Mouse (Mus musculus): Measurements from ENCODE around the gene Bcat2. TPM values are rescaled to one million over a fixed set of nuclear protein-coding genes. Genes with fewer than 3 reads are reported as not detected.
A peak's percentile ranks its signal among the peaks of the same experiment; 100 is the strongest.

Gene Bcat2
- polyA plus RNA-seq, 1 experiment, result 54.1 TPM

- Histone ChIP-seq H3K36me3 (ENCODE audit: control insufficient read depth, insufficient read depth) (no peaks in the 10 kb centered on the region), H3K79me2 (ENCODE audit: control insufficient read depth, insufficient read depth) (no peaks in the 10 kb centered on the region), H3K27me3 (ENCODE audit: control insufficient read depth, insufficient read depth, insufficient read length) (no peaks in the 10 kb centered on the region), H3K4me3 (no peak overlapping the region), H3K4me2 (ENCODE audit: low read depth) (no peak overlapping the region), H3ac (ENCODE audit: control insufficient read depth, insufficient read length) (no peak overlapping the region)
- TF ChIP-seq SRF (IDR thresholded peaks at IDR 0.05; ENCODE audit: control insufficient read depth, insufficient read length, low read depth) (no peak), TCF12 (IDR thresholded peaks at IDR 0.05; ENCODE audit: insufficient read depth, poor library complexity, severe bottlenecking) (no peak), CEBPB (IDR thresholded peaks at IDR 0.05; ENCODE audit: insufficient read depth, poor library complexity, severe bottlenecking) (no peak), MYOD1 (IDR thresholded peaks at IDR 0.05; ENCODE audit: control insufficient read depth in 1 of 3, insufficient read length in 2 of 3, low read depth in 2 of 3) (no peak), TCF3 (IDR thresholded peaks at IDR 0.05; ENCODE audit: insufficient read length, low read depth) (no peak), E2F4 (IDR thresholded peaks at IDR 0.05; ENCODE audit: insufficient read depth) (no peak), POLR2A (IDR thresholded peaks at IDR 0.05; ENCODE audit: insufficient read length, low read depth) (no peak), REST (IDR thresholded peaks at IDR 0.05; ENCODE audit: insufficient read depth, insufficient read length) (no peak), MAX (IDR thresholded peaks at IDR 0.05; ENCODE audit: low read depth) (no peak), USF1 (IDR thresholded peaks at IDR 0.05; ENCODE audit: low read depth) (no peak), POLR2AphosphoS2 (IDR thresholded peaks at IDR 0.05; ENCODE audit: insufficient read length, low read depth) (no peak), MYOG (IDR thresholded peaks at IDR 0.05; ENCODE audit: control insufficient read depth in 1 of 3, insufficient read depth in 1 of 3, insufficient read length in 2 of 3, low read depth in 2 of 3) (no peak)
These were observed 16.0 kb upstream of the Bcat2 start for GRCm38 (mm10) chr7:45553990-45554389.

GRCm38 (mm10) chr7:45554744-45555143, 15.2 kb upstream of the Bcat2 start, which contains the start of gene Hsd17b14:
Gene Hsd17b14 (plus strand): TSS chr7:45554893.
- no peaks in the 10 kb centered on the region for H3K36me3 ChIP-seq (ENCODE audit: control insufficient read depth, insufficient read depth)
- no peak within 1 kb of the TSS for H3K4me2 ChIP-seq (ENCODE audit: low read depth)
- no peak within 1 kb of the TSS for H3ac ChIP-seq (ENCODE audit: control insufficient read depth, insufficient read length)
- no peak within 1 kb of the TSS for H3K4me3 ChIP-seq
- no peaks in the 10 kb centered on the region for H3K79me2 ChIP-seq (ENCODE audit: control insufficient read depth, insufficient read depth)
- no peaks in the 10 kb centered on the region for H3K27me3 ChIP-seq (ENCODE audit: control insufficient read depth, insufficient read depth, insufficient read length)
- TF ChIP-seq TCF3 (IDR thresholded peaks at IDR 0.05; ENCODE audit: insufficient read length, low read depth) (no peak), MAX (IDR thresholded peaks at IDR 0.05; ENCODE audit: low read depth) (no peak), MYOG (IDR thresholded peaks at IDR 0.05; ENCODE audit: control insufficient read depth in 1 of 3, insufficient read depth in 1 of 3, insufficient read length in 2 of 3, low read depth in 2 of 3) (no peak), TCF12 (IDR thresholded peaks at IDR 0.05; ENCODE audit: insufficient read depth, poor library complexity, severe bottlenecking) (no peak), CEBPB (IDR thresholded peaks at IDR 0.05; ENCODE audit: insufficient read depth, poor library complexity, severe bottlenecking) (no peak), REST (IDR thresholded peaks at IDR 0.05; ENCODE audit: insufficient read depth, insufficient read length) (no peak), SRF (IDR thresholded peaks at IDR 0.05; ENCODE audit: control insufficient read depth, insufficient read length, low read depth) (no peak), USF1 (IDR thresholded peaks at IDR 0.05; ENCODE audit: low read depth) (no peak), E2F4 (IDR thresholded peaks at IDR 0.05; ENCODE audit: insufficient read depth) (no peak), MYOD1 (IDR thresholded peaks at IDR 0.05; ENCODE audit: control insufficient read depth in 1 of 3, insufficient read length in 2 of 3, low read depth in 2 of 3) (no peak), POLR2A (IDR thresholded peaks at IDR 0.05; ENCODE audit: insufficient read length, low read depth) (no peak)

- Histone ChIP-seq H3ac (ENCODE audit: control insufficient read depth, insufficient read length) (no peak overlapping the region), H3K79me2 (ENCODE audit: control insufficient read depth, insufficient read depth) (no peaks in the 10 kb centered on the region), H3K4me3 (no peak overlapping the region), H3K4me2 (ENCODE audit: low read depth) (no peak overlapping the region), H3K36me3 (ENCODE audit: control insufficient read depth, insufficient read depth) (no peaks in the 10 kb centered on the region), H3K27me3 (ENCODE audit: control insufficient read depth, insufficient read depth, insufficient read length) (no peaks in the 10 kb centered on the region)
- TF ChIP-seq CEBPB (IDR thresholded peaks at IDR 0.05; ENCODE audit: insufficient read depth, poor library complexity, severe bottlenecking), result no peak
- TF ChIP-seq E2F4 (IDR thresholded peaks at IDR 0.05; ENCODE audit: insufficient read depth), result no peak
- no peak for TF ChIP-seq POLR2AphosphoS2 (IDR thresholded peaks at IDR 0.05; ENCODE audit: insufficient read length, low read depth)
- TF ChIP-seq POLR2A (IDR thresholded peaks at IDR 0.05; ENCODE audit: insufficient read length, low read depth), result no peak
- TF ChIP-seq USF1 (IDR thresholded peaks at IDR 0.05; ENCODE audit: low read depth), result no peak
- TF ChIP-seq MYOD1 (IDR thresholded peaks at IDR 0.05; ENCODE audit: control insufficient read depth in 1 of 3, insufficient read length in 2 of 3, low read depth in 2 of 3), result peak in 2 of 3 experiments; percentile 33 to 49
- no peak for TF ChIP-seq TCF3 (IDR thresholded peaks at IDR 0.05; ENCODE audit: insufficient read length, low read depth)
- no peak for TF ChIP-seq REST (IDR thresholded peaks at IDR 0.05; ENCODE audit: insufficient read depth, insufficient read length)
- peak in 1 of 3 experiments; percentile 49 for TF ChIP-seq MYOG (IDR thresholded peaks at IDR 0.05; ENCODE audit: control insufficient read depth in 1 of 3, insufficient read depth in 1 of 3, insufficient read length in 2 of 3, low read depth in 2 of 3)
- TF ChIP-seq SRF (IDR thresholded peaks at IDR 0.05; ENCODE audit: control insufficient read depth, insufficient read length, low read depth), result no peak
- TF ChIP-seq TCF12 (IDR thresholded peaks at IDR 0.05; ENCODE audit: insufficient read depth, poor library complexity, severe bottlenecking), result no peak
- TF ChIP-seq MAX (IDR thresholded peaks at IDR 0.05; ENCODE audit: low read depth), result no peak
These were observed 14.2 kb upstream of the Bcat2 start for GRCm38 (mm10) chr7:45555787-45556186.

GRCm38 (mm10) chr7:45558907-45559306, 11.0 kb upstream of the Bcat2 start:
- no peak overlapping the region for H3ac ChIP-seq (ENCODE audit: control insufficient read depth, insufficient read length)
- H3K27me3 ChIP-seq (ENCODE audit: control insufficient read depth, insufficient read depth, insufficient read length), result no peaks in the 10 kb centered on the region
- H3K36me3 ChIP-seq (ENCODE audit: control insufficient read depth, insufficient read depth), result no peaks in the 10 kb centered on the region
- TF ChIP-seq POLR2AphosphoS2 (IDR thresholded peaks at IDR 0.05; ENCODE audit: insufficient read length, low read depth) (no peak), TCF3 (IDR thresholded peaks at IDR 0.05; ENCODE audit: insufficient read length, low read depth) (no peak), MYOG (IDR thresholded peaks at IDR 0.05; ENCODE audit: control insufficient read depth in 1 of 3, insufficient read depth in 1 of 3, insufficient read length in 2 of 3, low read depth in 2 of 3) (no peak), POLR2A (IDR thresholded peaks at IDR 0.05; ENCODE audit: insufficient read length, low read depth) (no peak)
- no peaks in the 10 kb centered on the region for H3K79me2 ChIP-seq (ENCODE audit: control insufficient read depth, insufficient read depth)
- H3K4me2 ChIP-seq (ENCODE audit: low read depth), result no peak overlapping the region
- no peak overlapping the region for H3K4me3 ChIP-seq

GRCm38 (mm10) chr7:45560241-45560640, 9.7 kb upstream of the Bcat2 start:
- TF ChIP-seq MYOG (IDR thresholded peaks at IDR 0.05; ENCODE audit: control insufficient read depth in 1 of 3, insufficient read depth in 1 of 3, insufficient read length in 2 of 3, low read depth in 2 of 3) (no peak), POLR2AphosphoS2 (IDR thresholded peaks at IDR 0.05; ENCODE audit: insufficient read length, low read depth) (no peak), TCF3 (IDR thresholded peaks at IDR 0.05; ENCODE audit: insufficient read length, low read depth) (no peak), TCF12 (IDR thresholded peaks at IDR 0.05; ENCODE audit: insufficient read depth, poor library complexity, severe bottlenecking) (no peak), USF1 (IDR thresholded peaks at IDR 0.05; ENCODE audit: low read depth) (no peak), CEBPB (IDR thresholded peaks at IDR 0.05; ENCODE audit: insufficient read depth, poor library complexity, severe bottlenecking) (no peak), POLR2A (IDR thresholded peaks at IDR 0.05; ENCODE audit: insufficient read length, low read depth) (no peak), MYOD1 (IDR thresholded peaks at IDR 0.05; ENCODE audit: control insufficient read depth in 1 of 3, insufficient read length in 2 of 3, low read depth in 2 of 3) (no peak), MAX (IDR thresholded peaks at IDR 0.05; ENCODE audit: low read depth) (no peak), REST (IDR thresholded peaks at IDR 0.05; ENCODE audit: insufficient read depth, insufficient read length) (no peak)
- Histone ChIP-seq H3ac (ENCODE audit: control insufficient read depth, insufficient read length) (no peak overlapping the region), H3K4me3 (no peak overlapping the region), H3K79me2 (ENCODE audit: control insufficient read depth, insufficient read depth) (no peaks in the 10 kb centered on the region), H3K27me3 (ENCODE audit: control insufficient read depth, insufficient read depth, insufficient read length) (no peaks in the 10 kb centered on the region), H3K4me2 (ENCODE audit: low read depth) (no peak overlapping the region), H3K36me3 (ENCODE audit: control insufficient read depth, insufficient read depth) (no peaks in the 10 kb centered on the region)

All from myocyte (in vitro differentiated cells).